Mouse (Mus musculus): Measurements from ENCODE around the gene Tmem213. TPM values are rescaled to one million over a fixed set of nuclear protein-coding genes. Genes with fewer than 3 reads are reported as not detected.

Tmem213 gene
- polyA plus RNA-seq, 1 experiment from 2014 or later: not detected

DNA sequence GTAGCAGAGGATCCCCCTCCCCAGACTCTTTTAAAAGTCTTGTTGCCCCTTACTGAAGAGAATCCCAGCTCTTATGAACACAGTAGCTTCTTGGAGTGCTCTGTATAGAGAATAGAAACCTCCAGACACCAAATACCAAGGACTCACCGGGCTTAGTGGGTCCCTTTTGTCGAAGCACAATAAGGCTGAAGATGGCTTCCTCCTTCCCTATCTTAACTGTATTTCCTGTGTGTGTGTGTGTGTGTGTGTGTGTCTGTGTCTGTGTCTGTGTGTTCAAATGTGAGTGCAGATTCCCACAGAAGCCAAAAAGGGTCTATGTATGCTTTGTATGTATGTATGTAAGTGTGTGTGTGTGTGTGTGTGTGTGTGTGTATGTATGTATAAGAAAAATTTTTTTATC, 51.5 kb downstream of the Tmem213 start:
- 71% methylated on average over 2 of the region's 2 CpGs for WGBS
- Histone ChIP-seq H3K4me3 (no peak overlapping the region), H3K4me2 (no peak overlapping the region), H3K9ac (no peak overlapping the region), H3K27me3 (no peaks in the 10 kb centered on the region), H3K4me1 (peaks cover 20% of the 10 kb centered on the region), H3K9me3 (replicated peaks) (no peaks in the 10 kb centered on the region), H3K36me3 (ENCODE audit: poor library complexity, severe bottlenecking) (peaks cover 44% of the 10 kb centered on the region), H3K27ac (peak overlapping the region; percentile 75)
- ATAC-seq: peak; percentile 20; the same call in 1 of the 2 replicates

DNA sequence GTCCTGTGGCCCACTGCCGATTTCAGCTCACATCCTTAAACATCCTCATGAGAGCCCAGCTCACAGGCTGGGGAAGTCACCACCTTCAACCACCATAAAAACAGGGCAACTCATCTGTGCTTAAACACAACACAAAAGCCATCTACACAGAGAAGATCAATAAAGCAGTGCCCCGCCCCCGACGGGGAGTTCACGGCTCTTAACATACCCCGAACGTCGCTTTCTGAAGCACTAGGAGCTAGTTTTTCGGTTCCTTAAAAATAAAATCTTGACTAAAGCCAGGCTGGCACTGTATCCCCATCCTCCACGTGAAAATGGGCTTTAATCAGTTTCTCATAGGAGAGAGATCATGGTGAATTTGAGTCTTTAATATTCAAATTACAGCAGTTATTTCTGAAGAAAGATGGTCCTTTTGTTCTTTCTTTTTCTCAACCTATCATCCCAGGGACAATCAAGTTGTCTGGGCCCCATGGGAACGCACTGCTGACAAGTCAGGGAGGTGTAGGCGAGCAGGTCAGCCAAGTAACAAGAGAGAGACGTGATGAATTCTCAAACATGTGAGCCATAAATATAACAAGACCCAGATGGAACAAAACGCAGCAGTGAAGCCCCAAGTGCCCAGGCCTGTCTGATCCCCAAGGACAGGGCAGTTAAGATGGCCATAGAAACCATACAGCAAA, 53.9 kb downstream of the Tmem213 start:
- peaks cover 20% of the 10 kb centered on the region for H3K4me1 ChIP-seq
- no peak overlapping the region for H3K27ac ChIP-seq
- H3K9ac ChIP-seq: no peak overlapping the region
- no peak overlapping the region for H3K4me3 ChIP-seq
- no peaks in the 10 kb centered on the region for H3K27me3 ChIP-seq
- 74% methylated on average over 14 of the region's 14 CpGs for WGBS
- H3K36me3 ChIP-seq (ENCODE audit: poor library complexity, severe bottlenecking): peaks cover 41% of the 10 kb centered on the region
- no peak for ATAC-seq
- no peaks in the 10 kb centered on the region for H3K9me3 ChIP-seq (replicated peaks)
- no peak overlapping the region for H3K4me2 ChIP-seq

DNA sequence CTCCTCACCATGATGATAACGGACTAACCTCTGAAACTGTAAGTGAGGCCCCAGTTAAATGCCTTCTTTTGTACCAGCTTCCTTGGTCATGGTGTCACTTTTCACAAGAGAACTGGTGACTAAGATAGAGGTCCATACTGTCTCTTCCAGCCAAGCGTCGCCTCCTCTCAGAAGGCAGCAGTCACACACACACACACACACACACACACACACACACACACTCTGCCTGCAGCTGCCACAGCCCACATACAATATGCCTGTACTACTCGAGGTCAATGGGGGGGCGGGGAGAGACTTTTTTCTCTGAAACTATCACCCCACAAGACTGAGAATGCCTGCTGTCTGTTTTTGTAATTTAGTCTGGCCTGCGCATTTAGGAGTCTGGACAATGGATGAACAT, 55.6 kb downstream of the Tmem213 start:
- no peaks in the 10 kb centered on the region for H3K9me3 ChIP-seq (replicated peaks)
- peaks cover 57% of the 10 kb centered on the region for H3K36me3 ChIP-seq (ENCODE audit: poor library complexity, severe bottlenecking)
- no peak overlapping the region for H3K27ac ChIP-seq
- H3K27me3 ChIP-seq: no peaks in the 10 kb centered on the region
- no peak for ATAC-seq
- H3K9ac ChIP-seq: no peak overlapping the region
- no peak overlapping the region for H3K4me3 ChIP-seq
- WGBS: 90% methylated on average over 6 of the region's 6 CpGs
- no peak overlapping the region for H3K4me2 ChIP-seq
- H3K4me1 ChIP-seq: peaks cover 11% of the 10 kb centered on the region

DNA sequence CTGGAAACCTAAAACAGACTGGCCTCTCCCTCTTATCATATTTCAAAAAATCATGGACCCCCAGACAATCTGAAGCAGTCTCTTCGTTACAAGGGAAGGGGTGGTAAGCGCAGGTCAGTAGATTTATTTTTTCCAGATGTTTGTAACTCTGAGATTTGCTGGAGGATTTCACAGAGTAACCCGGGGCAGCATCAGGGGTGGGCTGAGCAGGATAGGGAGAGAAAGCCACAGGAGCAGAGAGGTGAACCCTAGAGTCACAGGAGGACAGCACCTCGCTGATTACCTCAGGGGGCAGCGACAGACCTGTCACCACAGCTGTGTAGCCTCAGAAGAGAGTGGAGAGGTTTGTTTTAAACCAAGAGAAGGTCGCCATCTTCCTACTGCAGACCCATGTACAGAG, 56.3 kb downstream of the Tmem213 start:
- Histone ChIP-seq H3K4me2 (no peak overlapping the region), H3K4me1 (peaks cover 9% of the 10 kb centered on the region), H3K4me3 (no peak overlapping the region), H3K9me3 (replicated peaks) (no peaks in the 10 kb centered on the region), H3K36me3 (ENCODE audit: poor library complexity, severe bottlenecking) (peaks cover 63% of the 10 kb centered on the region), H3K9ac (no peak overlapping the region), H3K27me3 (no peaks in the 10 kb centered on the region), H3K27ac (no peak overlapping the region)
- ATAC-seq: no peak
- WGBS: 87% methylated on average over 6 of the region's 6 CpGs

Other genes with a start within 250 kb of the Tmem213 start
- gene Trim24, start 238.4 kb upstream of the Tmem213 start, polyA plus RNA-seq (2015; fragmentation: Nextera tagmentation; extraction: Ambion mirVana): 19.5 and 19.6 TPM in 2 replicates
- 0.36 and 0.93 TPM in 2 replicates for gene Svopl, start 62.3 kb upstream of the Tmem213 start, polyA plus RNA-seq (2015; fragmentation: Nextera tagmentation; extraction: Ambion mirVana)
- 0.15 TPM in 1 of 2 replicates, not detected in the other for gene Atp6v0a4, start 15.3 kb downstream of the Tmem213 start, polyA plus RNA-seq (2015; fragmentation: Nextera tagmentation; extraction: Ambion mirVana)
- gene D630045J12Rik, start 144.8 kb downstream of the Tmem213 start, polyA plus RNA-seq (2015; fragmentation: Nextera tagmentation; extraction: Ambion mirVana): 10.9 and 12.4 TPM in 2 replicates
- 8.2 and 8.7 TPM in 2 replicates for gene Zc3hav1l, start 190.0 kb downstream of the Tmem213 start, polyA plus RNA-seq (2015; fragmentation: Nextera tagmentation; extraction: Ambion mirVana)
- 0.75 and 1.0 TPM in 2 replicates for gene Zc3hav1, start 245.3 kb downstream of the Tmem213 start, polyA plus RNA-seq (2015; fragmentation: Nextera tagmentation; extraction: Ambion mirVana)

Measured in forebrain, embryonic 13.5 days (tissue).